Mouse (Mus musculus): ENCODE data around the gene Gpbp1l1. TPM values are rescaled to one million over a fixed set of nuclear protein-coding genes. Genes with fewer than 3 reads are reported as not detected.

Gene Gpbp1l1
- total and polyA plus RNA-seq, 3 experiments = 31.3 to 60.2 (median 34.7) TPM

DNA sequence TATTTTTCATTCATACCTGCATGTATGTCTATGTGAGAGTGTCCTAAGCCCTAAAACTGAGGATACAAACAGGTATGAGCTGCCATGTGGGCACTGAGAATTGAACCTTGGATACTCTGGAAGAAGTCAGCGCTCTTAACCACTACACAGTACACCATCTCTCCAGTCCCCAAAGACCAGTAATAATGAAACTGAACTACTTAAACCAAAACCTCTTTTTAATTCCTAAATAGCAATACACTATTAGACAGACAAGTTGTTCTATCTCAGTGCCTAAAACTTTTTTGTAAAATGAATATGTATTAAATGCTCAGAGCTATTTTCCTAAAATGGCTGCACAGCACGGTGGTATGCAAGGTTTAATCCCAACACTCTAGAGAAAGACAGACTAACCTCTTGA lies 57.8 kb downstream of the Gpbp1l1 start:
- in situ Hi-C loops (cut with MboI; ENCODE audit: low pct_ligation_motif_present, low pct_unique_long_range_greater_than_20kb, low sequenced_read_pairs) = no loop called here
- dilution Hi-C loops (cut with MboI; ENCODE audit: extremely low pct_ligation_motif_present, extremely low pct_unique_long_range_greater_than_20kb, low sequenced_read_pairs) = no loop called here
- peaks cover 32 to 86% of the 10 kb centered on the region in 2 experiments for H3K36me3 ChIP-seq (replicated peaks in 1 of 2; ENCODE audit: control insufficient read depth in 1 of 2, insufficient read depth in 1 of 2, low read length in 1 of 2)

GRCm38 (mm10) chr4:116624831-116625230 lies 67.4 kb downstream of the Gpbp1l1 start:
- Histone ChIP-seq H3K79me2 (replicated peaks; ENCODE audit: control insufficient read depth, extremely low read depth, insufficient read depth, poor library complexity, severe bottlenecking) (peaks cover 57% of the 10 kb centered on the region), H3K9ac (ENCODE audit: insufficient read depth, low read depth) (peak overlapping the region; percentile 30; the same call in 1 of the 2 replicates), H3K36me3 (replicated peaks in 1 of 2; ENCODE audit: control insufficient read depth in 1 of 2, insufficient read depth in 1 of 2, low read length in 1 of 2) (peaks cover 10 to 40% of the 10 kb centered on the region in 2 experiments), H3K4me1 (ENCODE audit: control insufficient read depth in 1 of 2, insufficient read depth in 2 of 2) (peaks cover 4 to 22% of the 10 kb centered on the region in 2 experiments; a peak in 3 of 4 replicates), H3K27ac (ENCODE audit: insufficient read depth, low read depth) (no peak overlapping the region), H3K4me3 (replicated peaks in 1 of 3; ENCODE audit: low read depth in 2 of 3, low read length in 2 of 3, poor library complexity in 1 of 3) (no peak overlapping the region), H3K4me2 (ENCODE audit: insufficient read depth, low read depth, poor library complexity, severe bottlenecking) (peak overlapping the region; percentile 93), H3K9me3 (replicated peaks; ENCODE audit: low read length) (no peaks in the 10 kb centered on the region), H3K27me3 (replicated peaks) (no peaks in the 10 kb centered on the region)
- dilution Hi-C loops (cut with MboI; ENCODE audit: extremely low pct_ligation_motif_present, extremely low pct_unique_long_range_greater_than_20kb, low sequenced_read_pairs) = no loop called here
- in situ Hi-C loops (cut with MboI; ENCODE audit: low pct_ligation_motif_present, low pct_unique_long_range_greater_than_20kb, low sequenced_read_pairs) = no loop called here
- TF ChIP-seq SIN3A (IDR thresholded peaks at IDR 0.05; ENCODE audit: low read length) = no peak
- no peak for TF ChIP-seq ELF1 (IDR thresholded peaks at IDR 0.05; ENCODE audit: low read depth, low read length)
- TF ChIP-seq ZMIZ1 (IDR thresholded peaks at IDR 0.05; ENCODE audit: low read depth, low read length) = no peak
- TF ChIP-seq MEF2A (IDR thresholded peaks at IDR 0.05; ENCODE audit: borderline replicate concordance, low read depth, low read length) = no peak
- no peak for TF ChIP-seq JUN (IDR thresholded peaks at IDR 0.05; ENCODE audit: insufficient read depth, low read depth, low read length)
- no peak for TF ChIP-seq CHD2 (IDR thresholded peaks at IDR 0.05; ENCODE audit: low read length)
- TF ChIP-seq RAD21 (IDR thresholded peaks at IDR 0.05; ENCODE audit: low read depth, low read length) = no peak
- no peak for TF ChIP-seq BHLHE40 (IDR thresholded peaks at IDR 0.05; ENCODE audit: low read depth, low read length)
- no peak for DNase-seq (ENCODE audit: extremely low read depth)

More for the DNA sequence above, 57.8 kb downstream of the Gpbp1l1 start:
- Histone ChIP-seq H3K4me2 (ENCODE audit: insufficient read depth, low read depth, poor library complexity, severe bottlenecking) (peak overlapping the region; percentile 29; the same call in 1 of the 2 replicates), H3K9ac (ENCODE audit: insufficient read depth, low read depth) (no peak overlapping the region), H3K27ac (ENCODE audit: insufficient read depth, low read depth) (no peak overlapping the region), H3K4me1 (ENCODE audit: control insufficient read depth in 1 of 2, insufficient read depth in 2 of 2) (peaks cover 0 to 16% of the 10 kb centered on the region in 2 experiments; a peak in 2 of 4 replicates), H3K27me3 (replicated peaks) (no peaks in the 10 kb centered on the region), H3K4me3 (replicated peaks in 1 of 3; ENCODE audit: low read depth in 2 of 3, low read length in 2 of 3, poor library complexity in 1 of 3) (no peak overlapping the region), H3K9me3 (replicated peaks; ENCODE audit: low read length) (no peaks in the 10 kb centered on the region), H3K79me2 (replicated peaks; ENCODE audit: control insufficient read depth, extremely low read depth, insufficient read depth, poor library complexity, severe bottlenecking) (peaks cover 42% of the 10 kb centered on the region)
- TF ChIP-seq EP300 (IDR thresholded peaks at IDR 0.05; ENCODE audit: low read length) (peak; percentile 69), MAFK (IDR thresholded peaks at IDR 0.05; ENCODE audit: insufficient replicate concordance, low read length) (no peak), ZNF384 (IDR thresholded peaks at IDR 0.05; ENCODE audit: low read depth, low read length) (no peak), POLR2A (IDR thresholded peaks at IDR 0.05; ENCODE audit: low read depth, low read length) (no peak), USF2 (conservative IDR thresholded peaks at IDR 0.05; ENCODE audit: low read depth, low read length) (no peak), JUN (IDR thresholded peaks at IDR 0.05; ENCODE audit: insufficient read depth, low read depth, low read length) (peak; percentile 64; the same call in 1 of the 2 replicates), SIN3A (IDR thresholded peaks at IDR 0.05; ENCODE audit: low read length) (no peak), JUND (conservative IDR thresholded peaks at IDR 0.05; ENCODE audit: low read depth, low read length) (peak; percentile 86), GABPA (IDR thresholded peaks at IDR 0.05; ENCODE audit: insufficient replicate concordance, low read depth, low read length) (no peak), MEF2A (IDR thresholded peaks at IDR 0.05; ENCODE audit: borderline replicate concordance, low read depth, low read length) (no peak), MAZ (IDR thresholded peaks at IDR 0.05; ENCODE audit: low read depth, low read length) (no peak), PAX5 (IDR thresholded peaks at IDR 0.05; ENCODE audit: low read length) (no peak), MAX (IDR thresholded peaks at IDR 0.05; ENCODE audit: low read length) (no peak), IRF4 (IDR thresholded peaks at IDR 0.05; ENCODE audit: low read depth, low read length) (peak; percentile 86), ELF1 (IDR thresholded peaks at IDR 0.05; ENCODE audit: low read depth, low read length) (no peak)
- no peak for DNase-seq (ENCODE audit: extremely low read depth)

Data from CH12.LX (cell line).